Mouse (Mus musculus): ENCODE data around the gene Smad3. TPM values are rescaled to one million over a fixed set of nuclear protein-coding genes. Genes with fewer than 3 reads are reported as not detected.

Gene Smad3
- total and polyA plus RNA-seq, 3 experiments: 7.5 to 10.2 TPM; not detected in 1

GRCm38 (mm10) chr9:63741792-63742191, 16.0 kb downstream of the Smad3 start (continued):
- TF ChIP-seq CHD2 (IDR thresholded peaks at IDR 0.05; ENCODE audit: low read length): no peak
- no peak for TF ChIP-seq GABPA (IDR thresholded peaks at IDR 0.05; ENCODE audit: low read depth, low read length)
- peak; percentile 25; the same call in 1 of the 2 replicates for TF ChIP-seq TAL1 (IDR thresholded peaks at IDR 0.05; ENCODE audit: low read length)
- no peak for TF ChIP-seq CTCF (IDR thresholded peaks at IDR 0.05 in 2 of 3, conservative IDR thresholded peaks at IDR 0.05 in 1 of 3; ENCODE audit: control insufficient read depth in 1 of 3, insufficient read depth in 1 of 3, low read depth in 2 of 3, low read length in 3 of 3, poor library complexity in 1 of 3, severe bottlenecking in 1 of 3)

GRCm38 (mm10) chr9:63740320-63740841, 17.4 kb downstream of the Smad3 start:
- H3K9me3 ChIP-seq (replicated peaks; ENCODE audit: insufficient read depth, low read length): no peaks in the 10 kb centered on the region
- 0 out of 2 replicates have a peak overlapping the region, but pooled peaks have one; percentile 15 for H3K27ac ChIP-seq (ENCODE audit: control insufficient read depth, low read depth, low read length)
- H3K27me3 ChIP-seq (ENCODE audit: control insufficient read depth in 1 of 2, insufficient read depth in 2 of 2, low read length in 2 of 2): no peaks in the 10 kb centered on the region
- peak; percentile 69; the same call in 1 of the 2 replicates for TF ChIP-seq ZNF384 (IDR thresholded peaks at IDR 0.05; ENCODE audit: low read depth, low read length)
- TF ChIP-seq ZMIZ1 (IDR thresholded peaks at IDR 0.05; ENCODE audit: low read depth, low read length): no peak
- H3K4me1 ChIP-seq (ENCODE audit: control insufficient read depth in 1 of 2, insufficient read depth in 2 of 2, low read length in 2 of 2): peaks cover 31 to 51% of the 10 kb centered on the region in 2 experiments
- no peak overlapping the region for H3K4me3 ChIP-seq (ENCODE audit: control insufficient read depth in 1 of 2, insufficient read depth in 1 of 2, low read depth in 2 of 2, low read length in 2 of 2)
- H3K79me2 ChIP-seq (ENCODE audit: control insufficient read depth, insufficient read depth, low read length, poor library complexity): no peaks in the 10 kb centered on the region
- H3K9ac ChIP-seq (ENCODE audit: control insufficient read depth, low read depth, low read length, poor library complexity, severe bottlenecking): no peak overlapping the region
- DNase-seq (ENCODE audit: low read depth, low spot score): no peak
- peaks cover 0 to 48% of the 10 kb centered on the region in 2 experiments; a peak in 2 of 4 replicates for H3K36me3 ChIP-seq (ENCODE audit: control insufficient read depth in 1 of 2, insufficient read depth in 2 of 2, low read length in 2 of 2)

- Histone ChIP-seq H3K4me1 (ENCODE audit: control insufficient read depth in 1 of 2, insufficient read depth in 2 of 2, low read length in 2 of 2) (peaks cover 20 to 37% of the 10 kb centered on the region in 2 experiments), H3K27me3 (ENCODE audit: control insufficient read depth in 1 of 2, insufficient read depth in 2 of 2, low read length in 2 of 2) (no peaks in the 10 kb centered on the region), H3K9ac (ENCODE audit: control insufficient read depth, low read depth, low read length, poor library complexity, severe bottlenecking) (no peak overlapping the region), H3K79me2 (ENCODE audit: control insufficient read depth, insufficient read depth, low read length, poor library complexity) (no peaks in the 10 kb centered on the region), H3K27ac (ENCODE audit: control insufficient read depth, low read depth, low read length) (no peak overlapping the region), H3K4me3 (ENCODE audit: control insufficient read depth in 1 of 2, insufficient read depth in 1 of 2, low read depth in 2 of 2, low read length in 2 of 2) (no peak overlapping the region), H3K9me3 (replicated peaks; ENCODE audit: insufficient read depth, low read length) (no peaks in the 10 kb centered on the region), H3K36me3 (ENCODE audit: control insufficient read depth in 1 of 2, insufficient read depth in 2 of 2, low read length in 2 of 2) (peaks cover 0 to 33% of the 10 kb centered on the region in 2 experiments; a peak in 2 of 4 replicates)
- DNase-seq (ENCODE audit: low read depth, low spot score): no peak
- TF ChIP-seq ZNF384 (IDR thresholded peaks at IDR 0.05; ENCODE audit: low read depth, low read length): no peak
- TF ChIP-seq HCFC1 (IDR thresholded peaks at IDR 0.05; ENCODE audit: low read depth, low read length): no peak
- no peak for TF ChIP-seq RCOR1 (IDR thresholded peaks at IDR 0.05; ENCODE audit: low read depth, low read length)
- no peak for TF ChIP-seq MYC (IDR thresholded peaks at IDR 0.05; ENCODE audit: low read depth, low read length)
- TF ChIP-seq EP300 (IDR thresholded peaks at IDR 0.05; ENCODE audit: low read depth in 1 of 2, low read length in 2 of 2): no peak
- no peak for TF ChIP-seq UBTF (IDR thresholded peaks at IDR 0.05; ENCODE audit: borderline replicate concordance, insufficient read depth, low read depth, low read length)
- TF ChIP-seq TAL1 (IDR thresholded peaks at IDR 0.05; ENCODE audit: low read length): no peak
- TF ChIP-seq GATA1 (IDR thresholded peaks at IDR 0.05; ENCODE audit: low read depth, low read length): no peak
- no peak for TF ChIP-seq MEF2A (IDR thresholded peaks at IDR 0.05; ENCODE audit: extremely low read depth, insufficient replicate concordance, low read depth, low read length, poor library complexity, severe bottlenecking)
- no peak for TF ChIP-seq E2F4 (IDR thresholded peaks at IDR 0.05; ENCODE audit: borderline replicate concordance, low read depth, low read length)
- TF ChIP-seq POLR2AphosphoS2 (IDR thresholded peaks at IDR 0.05; ENCODE audit: low read length): no peak
- no peak for TF ChIP-seq MAZ (IDR thresholded peaks at IDR 0.05; ENCODE audit: low read depth, low read length)
- no peak for TF ChIP-seq ZMIZ1 (IDR thresholded peaks at IDR 0.05; ENCODE audit: low read depth, low read length)
- no peak for TF ChIP-seq NELFE (IDR thresholded peaks at IDR 0.05; ENCODE audit: low read depth, low read length)
- TF ChIP-seq ZKSCAN1 (IDR thresholded peaks at IDR 0.05; ENCODE audit: low read depth, low read length): no peak
- no peak for TF ChIP-seq MXI1 (IDR thresholded peaks at IDR 0.05; ENCODE audit: low read depth, low read length)
- no peak for TF ChIP-seq CTCF (IDR thresholded peaks at IDR 0.05 in 2 of 3, conservative IDR thresholded peaks at IDR 0.05 in 1 of 3; ENCODE audit: control insufficient read depth in 1 of 3, insufficient read depth in 1 of 3, low read depth in 2 of 3, low read length in 3 of 3, poor library complexity in 1 of 3, severe bottlenecking in 1 of 3)
- TF ChIP-seq ELF1 (IDR thresholded peaks at IDR 0.05; ENCODE audit: low read depth, low read length): no peak
- no peak for TF ChIP-seq POLR2AphosphoS5 (IDR thresholded peaks at IDR 0.05; ENCODE audit: borderline replicate concordance, low read depth, low read length)
These were observed 19.0 kb downstream of the Smad3 start for GRCm38 (mm10) chr9:63738830-63739229.
